Mouse (Mus musculus): ENCODE measurements around the gene Sympk. TPM values are rescaled to one million over a fixed set of nuclear protein-coding genes. Genes with fewer than 3 reads are reported as not detected.
A peak's percentile ranks its signal among the peaks of the same experiment; 100 is the strongest.

The Sympk gene
- total RNA-seq, 2 experiments from 2014 or later, result 70.9 to 81.5 TPM

- Histone ChIP-seq H3K4me3 (peak overlapping the region; percentile 87), H3K27ac (peak overlapping the region; percentile 99)
- intact Hi-C loops (cut with DNase I), result no loop called here
- peak; percentile 32 for DNase-seq
- TF ChIP-seq CTCF (IDR thresholded peaks at IDR 0.05), result no peak
These were observed 58.0 kb downstream of the Sympk start for GRCm38 (mm10) chr7:19082171-19082570.

GRCm38 (mm10) chr7:19083096-19083495 is 58.9 kb downstream of the Sympk start:
- H3K4me3 ChIP-seq, result peak overlapping the region; percentile 87

GRCm38 (mm10) chr7:19083701-19084100 is 59.5 kb downstream of the Sympk start, which contains the start of gene Dmpk:
Dmpk (plus strand) TSS chr7:19083849.
- peak; percentile 81 for DNase-seq
- peak within 1 kb of the TSS; percentile 99 for H3K27ac ChIP-seq
- H3K4me3 ChIP-seq, result peak within 1 kb of the TSS; percentile 87
- intact Hi-C loops (cut with DNase I), result no loop called here
- no peak for TF ChIP-seq CTCF (IDR thresholded peaks at IDR 0.05)

More at GRCm38 (mm10) chr7:19083096-19083495, 58.9 kb downstream of the Sympk start:
- intact Hi-C loops (cut with DNase I), result no loop called here
- peak overlapping the region; percentile 99 for H3K27ac ChIP-seq
- peak; percentile 95 for DNase-seq
- TF ChIP-seq CTCF (IDR thresholded peaks at IDR 0.05), result no peak

GRCm38 (mm10) chr7:19084277-19084771 is 60.1 kb downstream of the Sympk start:
- peak overlapping the region; percentile 87 for H3K4me3 ChIP-seq
- peak overlapping the region; percentile 99 for H3K27ac ChIP-seq
- no peak for TF ChIP-seq CTCF (IDR thresholded peaks at IDR 0.05)
- peak; percentile 92 for DNase-seq
- intact Hi-C loops (cut with DNase I), result no loop called here

GRCm38 (mm10) chr7:19084921-19085473 is 60.8 kb downstream of the Sympk start:
- no peak for TF ChIP-seq CTCF (IDR thresholded peaks at IDR 0.05)
- H3K27ac ChIP-seq, result peak overlapping the region; percentile 99
- peak; percentile 55 for DNase-seq
- peak overlapping the region; percentile 87 for H3K4me3 ChIP-seq
- intact Hi-C loops (cut with DNase I), result no loop called here

GRCm38 (mm10) chr7:19085495-19085894 is 61.3 kb downstream of the Sympk start:
- peak overlapping the region; percentile 99 for H3K27ac ChIP-seq
- H3K4me3 ChIP-seq, result peak overlapping the region; percentile 87
- intact Hi-C loops (cut with DNase I), result no loop called here
- no peak for TF ChIP-seq CTCF (IDR thresholded peaks at IDR 0.05)
- no peak for DNase-seq

GRCm38 (mm10) chr7:19086042-19086441 is 61.9 kb downstream of the Sympk start:
- Histone ChIP-seq H3K27ac (peak overlapping the region; percentile 99), H3K4me3 (peak overlapping the region; percentile 87)
- DNase-seq, result peak; percentile 77
- intact Hi-C loops (cut with DNase I), result no loop called here
- TF ChIP-seq CTCF (IDR thresholded peaks at IDR 0.05), result no peak

- H3K4me3 ChIP-seq, result no peak overlapping the region
- intact Hi-C loops (cut with DNase I), result no loop called here
- TF ChIP-seq CTCF (IDR thresholded peaks at IDR 0.05), result no peak
- no peak overlapping the region for H3K27ac ChIP-seq
- peak; percentile 22 for DNase-seq
These were observed 62.6 kb downstream of the Sympk start for GRCm38 (mm10) chr7:19086760-19087159.

GRCm38 (mm10) chr7:19088813-19089212 is 64.6 kb downstream of the Sympk start:
- 0 out of 2 replicates have a peak overlapping the region, but pooled peaks have one; percentile 28 for H3K27ac ChIP-seq
- TF ChIP-seq CTCF (IDR thresholded peaks at IDR 0.05), result peak; percentile 97
- H3K4me3 ChIP-seq, result no peak overlapping the region
- peak; percentile 84 for DNase-seq
- intact Hi-C loops (cut with DNase I), result loop anchor here (1.0 kb wide), 1 partner anchor 16 kb away; no protein-coding TSS in a partner anchor

- DNase-seq, result peak; percentile 24
- H3K27ac ChIP-seq, result no peak overlapping the region
- no peak for TF ChIP-seq CTCF (IDR thresholded peaks at IDR 0.05)
- no peak overlapping the region for H3K4me3 ChIP-seq
- intact Hi-C loops (cut with DNase I), result loop anchor here (5.0 kb wide), 1 partner anchor 85 kb away; no protein-coding TSS in a partner anchor
These were observed 67.7 kb downstream of the Sympk start for GRCm38 (mm10) chr7:19091913-19092312.

GRCm38 (mm10) chr7:19092381-19093173 is 68.4 kb downstream of the Sympk start:
- DNase-seq, result peak; percentile 71
- peak overlapping the region; percentile 90 for H3K4me3 ChIP-seq
- TF ChIP-seq CTCF (IDR thresholded peaks at IDR 0.05), result no peak
- H3K27ac ChIP-seq, result peak overlapping the region; percentile 94
- intact Hi-C loops (cut with DNase I), result loop anchor here (1.0 to 5.0 kb wide), 2 partner anchors 23 to 85 kb away; no protein-coding TSS in a partner anchor

GRCm38 (mm10) chr7:19093174-19093521 is 69.0 kb downstream of the Sympk start:
- H3K27ac ChIP-seq, result peak overlapping the region; percentile 94
- peak; percentile 93 for DNase-seq
- TF ChIP-seq CTCF (IDR thresholded peaks at IDR 0.05), result peak; percentile 84
- intact Hi-C loops (cut with DNase I), result loop anchor here (1.0 to 5.0 kb wide), 2 partner anchors 24 to 86 kb away; no protein-coding TSS in a partner anchor
- H3K4me3 ChIP-seq, result peak overlapping the region; percentile 90
